ENCODE assay signal across 11 mouse cellular contexts in genomic region chr6:118626246-118626645, GRCm38 (mm10).
A peak's percentile ranks its signal among the peaks of the same experiment; 100 is the strongest.
DNase-seq lines count a peak whose midpoint lies in the region; ATAC-seq and TF ChIP-seq lines count a peak whose summit lies in the region.
"Had no signal": no experiment of that assay in that cellular context is flagged by ENCODE, and none has a peak within 500 bp of the region (broad histone marks: within the 10 kb centered on the region; RNA-seq: fewer than 3 reads in every experiment).

No protein-coding gene starts in this region.

- no peak overlapping the region for H3K27ac ChIP-seq in forebrain, postnatal 0 days (ENCODE audit: low read depth, low read length)
- H3K27ac ChIP-seq in forebrain, embryonic 12.5 days = no peak overlapping the region
- H3K27ac ChIP-seq in lung, postnatal 0 days (ENCODE audit: low read length) = no peak overlapping the region
- peak overlapping the region; percentile 50; the same call in 1 of the 2 replicates for H3K27ac ChIP-seq in olfactory bulb, adult 2 months (ENCODE audit: insufficient read depth, low read depth, low read length)

- no peaks in the 10 kb centered on the region for H3K9me3 ChIP-seq in forebrain, postnatal 0 days (ENCODE audit: low read length)
- H3K9me3 ChIP-seq in forebrain, embryonic 12.5 days = no peaks in the 10 kb centered on the region
- H3K9me3 ChIP-seq in lung, postnatal 0 days (ENCODE audit: low read length) = no peaks in the 10 kb centered on the region
- H3K9me3 ChIP-seq: megakaryocyte, embryonic 14.5 days had no signal

- H3K9ac ChIP-seq in forebrain, postnatal 0 days = no peak overlapping the region
- no peak overlapping the region for H3K9ac ChIP-seq in forebrain, embryonic 12.5 days
- H3K9ac ChIP-seq in lung, postnatal 0 days (replicated peaks; ENCODE audit: low read depth) = no peak overlapping the region

- no peaks in the 10 kb centered on the region for H3K4me1 ChIP-seq in forebrain, postnatal 0 days (ENCODE audit: insufficient read depth)
- no peaks in the 10 kb centered on the region for H3K4me1 ChIP-seq in forebrain, embryonic 12.5 days
- no peaks in the 10 kb centered on the region for H3K4me1 ChIP-seq in lung, postnatal 0 days (ENCODE audit: insufficient read depth, low read depth, low read length)
- H3K4me1 ChIP-seq in olfactory bulb, adult 2 months (ENCODE audit: control insufficient read depth, insufficient read depth, low read length) = peaks cover 11% of the 10 kb centered on the region

- H3K27me3 ChIP-seq in forebrain, postnatal 0 days (ENCODE audit: insufficient read depth, low read length) = no peaks in the 10 kb centered on the region
- 0 out of 2 replicates have a peak, but pooled peaks cover 2% of the 10 kb centered on the region for H3K27me3 ChIP-seq in forebrain, embryonic 12.5 days
- H3K27me3 ChIP-seq in lung, postnatal 0 days (replicated peaks; ENCODE audit: insufficient read depth, low read length) = no peaks in the 10 kb centered on the region

- H3K36me3 ChIP-seq in forebrain, postnatal 0 days (ENCODE audit: insufficient read depth) = peaks cover 21% of the 10 kb centered on the region
- no peaks in the 10 kb centered on the region for H3K36me3 ChIP-seq in forebrain, embryonic 12.5 days (replicated peaks)
- H3K36me3 ChIP-seq in lung, postnatal 0 days (ENCODE audit: insufficient read depth, low read length) = peaks cover 5% of the 10 kb centered on the region; the same call in 1 of the 2 replicates

- WGBS in forebrain, postnatal 0 days = 58% methylated on average over 4 of the region's 4 CpGs
- WGBS in forebrain, embryonic 12.5 days = 58% methylated on average over 4 of the region's 4 CpGs
- WGBS in lung, postnatal 0 days = 48% methylated on average over 4 of the region's 4 CpGs
- WGBS in olfactory bulb, adult 2 months = 37% methylated on average over 4 of the region's 4 CpGs

- no peak for TF ChIP-seq EP300 in lung, postnatal 0 days (IDR thresholded peaks at IDR 0.05)

- no peak overlapping the region for H3K4me2 ChIP-seq in forebrain, postnatal 0 days (ENCODE audit: low read depth)
- no peak overlapping the region for H3K4me2 ChIP-seq in forebrain, embryonic 12.5 days
- H3K4me2 ChIP-seq in lung, postnatal 0 days (replicated peaks; ENCODE audit: low read depth, low read length) = no peak overlapping the region

- peak; percentile 62; the same call in 1 of the 2 replicates for ATAC-seq in forebrain, postnatal 0 days
- no peak for ATAC-seq in forebrain, embryonic 12.5 days (ENCODE audit: low FRiP score)
- ATAC-seq in lung, postnatal 0 days = no peak

- no peak for TF ChIP-seq POLR2A in olfactory bulb, adult 2 months (IDR thresholded peaks at IDR 0.05; ENCODE audit: insufficient read depth, low read depth, low read length)

- peak; percentile 43 for DNase-seq in forebrain, postnatal 0 days
- peak; percentile 13 for DNase-seq in lung, postnatal 0 days (ENCODE audit: low spot score)
- no peak for DNase-seq in lung, adult 18-20 months
- peak; percentile 55 for DNase-seq in brain, adult 2 months (ENCODE audit: low read depth, low spot score)
- DNase-seq in lung, postnatal 14 days = no peak
- no peak for DNase-seq in urinary bladder, postnatal 14 days (ENCODE audit: low spot score)
- DNase-seq: kidney, adult 18-20 months; thymus, postnatal 36 days had no signal

- peak; percentile 74 for TF ChIP-seq CTCF in forebrain, postnatal 0 days (IDR thresholded peaks at IDR 0.05; ENCODE audit: low read depth)
- TF ChIP-seq CTCF in lung, postnatal 0 days (IDR thresholded peaks at IDR 0.05) = peak; percentile 58
- no peak for TF ChIP-seq CTCF in olfactory bulb, adult 2 months (IDR thresholded peaks at IDR 0.05; ENCODE audit: insufficient read depth, low read depth, low read length)

- no peak overlapping the region for H3K4me3 ChIP-seq in forebrain, postnatal 0 days (ENCODE audit: low read depth, low read length)
- H3K4me3 ChIP-seq in forebrain, embryonic 12.5 days (replicated peaks) = no peak overlapping the region
- H3K4me3 ChIP-seq in lung, postnatal 0 days (ENCODE audit: low read depth, low read length) = no peak overlapping the region
- H3K4me3 ChIP-seq in olfactory bulb, adult 2 months (ENCODE audit: insufficient read depth, low read depth, low read length) = no peak overlapping the region
- H3K4me3 ChIP-seq: megakaryocyte, embryonic 14.5 days had no signal

Comparison
In these comparisons a context has a peak if more than half of its experiments do, and no peak if none do; other contexts are left out.
1. DNase-seq: peak in forebrain, postnatal 0 days (single experiment), lung, postnatal 0 days (single experiment) and brain, adult 2 months (single experiment); none in lung, adult 18-20 months (0 of 2), lung, postnatal 14 days (single experiment) and urinary bladder, postnatal 14 days (single experiment).